Mouse (Mus musculus) MEL (cell line): Measurements from ENCODE around the gene Kcnj9. TPM values are rescaled to one million over a fixed set of nuclear protein-coding genes. Genes with fewer than 3 reads are reported as not detected.

Experiments used
- DNase-seq: peaks from one replicate; pipeline ENCODE4 v3.0.0; 2011; ENCODE audit warnings: low read depth, low spot score
- H3K27ac ChIP-seq: 2 replicates; pipeline ENCODE4 v1.5.1; 2012; ENCODE audit warnings: low read depth, mild to moderate bottlenecking, control low read depth, low read length, moderate library complexity; ENCODE audit not compliant: control insufficient read depth
- H3K27me3 ChIP-seq, 2 experiments: fragments of 150-350 bp in 1 of 2; sonication (generic) in 1 of 2; 2 replicates each; pipeline ENCODE4 v1.6.1; 2012; ENCODE audit warnings: low read length in 2 of 2, mild to moderate bottlenecking in 2 of 2, improper control_type of control experiment in 1 of 2, moderate library complexity in 1 of 2; ENCODE audit not compliant: insufficient read depth in 2 of 2, control insufficient read depth in 1 of 2
- H3K36me3 ChIP-seq, 2 experiments: 2 replicates each; pipeline ENCODE4 v1.6.1; 2012 to 2014; ENCODE audit warnings: low read length in 2 of 2, improper control_type of control experiment in 1 of 2, inconsistent platforms in 1 of 2, mild to moderate bottlenecking in 1 of 2; ENCODE audit not compliant: insufficient read depth in 2 of 2, control insufficient read depth in 1 of 2
- H3K4me1 ChIP-seq, 2 experiments: fragments of 150-350 bp in 1 of 2; sonication (generic) in 1 of 2; 2 replicates each; pipeline ENCODE4 v1.6.1; 2012; ENCODE audit warnings: low read length in 2 of 2, improper control_type of control experiment in 1 of 2, mild to moderate bottlenecking in 1 of 2; ENCODE audit not compliant: insufficient read depth in 2 of 2, control insufficient read depth in 1 of 2
- H3K4me3 ChIP-seq, 2 experiments: fragments of 150-350 bp in 1 of 2; sonication (generic) in 1 of 2; 2 replicates each; pipeline ENCODE4 v1.5.1; 2012; ENCODE audit warnings: low read depth in 2 of 2, low read length in 2 of 2, mild to moderate bottlenecking in 2 of 2, moderate library complexity in 2 of 2, control low read depth in 1 of 2, improper control_type of control experiment in 1 of 2; ENCODE audit not compliant: control insufficient read depth in 1 of 2, insufficient read depth in 1 of 2
- H3K79me2 ChIP-seq: 2 replicates; pipeline ENCODE4 v1.6.1; 2012; ENCODE audit warnings: mild to moderate bottlenecking, low read length, moderate library complexity; ENCODE audit not compliant: control insufficient read depth, poor library complexity, insufficient read depth
- H3K9ac ChIP-seq: 2 replicates; pipeline ENCODE4 v1.6.1; 2012; ENCODE audit warnings: low read depth, mild to moderate bottlenecking, control low read depth, low read length, moderate library complexity; ENCODE audit not compliant: control insufficient read depth, poor library complexity, severe bottlenecking
- H3K9me3 ChIP-seq: fragments of 150-350 bp; sonication (generic); replicated peaks from 2 replicates; pipeline ENCODE4 v1.6.1; 2012; ENCODE audit warnings: mild to moderate bottlenecking, low read length, improper control_type of control experiment, moderate library complexity; ENCODE audit not compliant: insufficient read depth
- BHLHE40 ChIP-seq: IDR thresholded peaks from 2 replicates; pipeline ENCODE4 v1.6.1; 2012; ENCODE audit warnings: low read depth, mild to moderate bottlenecking, inconsistent platforms, low read length, improper control_type of control experiment, borderline replicate concordance
- CHD1 ChIP-seq: IDR thresholded peaks from 2 replicates; pipeline ENCODE4 v1.6.1; 2012; ENCODE audit warnings: low read depth, mild to moderate bottlenecking, inconsistent platforms, low read length, improper control_type of control experiment
- CTCF ChIP-seq, 3 experiments: IDR thresholded peaks in 2 of 3; conservative IDR thresholded peaks in 1 of 3; 2 replicates each; pipeline ENCODE4 v1.5.1; 2011 to 2012; ENCODE audit warnings: low read length in 3 of 3, low read depth in 2 of 3, mild to moderate bottlenecking in 2 of 3, improper control_type of control experiment in 1 of 3, inconsistent platforms in 1 of 3, mixed read lengths in 1 of 3, moderate library complexity in 1 of 3; ENCODE audit not compliant: control insufficient read depth in 1 of 3, insufficient read depth in 1 of 3, poor library complexity in 1 of 3, severe bottlenecking in 1 of 3
- E2F4 ChIP-seq: IDR thresholded peaks from 2 replicates; pipeline ENCODE4 v1.6.1; 2011; ENCODE audit warnings: low read depth, low read length, improper control_type of control experiment, borderline replicate concordance
- ELF1 ChIP-seq: IDR thresholded peaks from 2 replicates; pipeline ENCODE4 v1.6.1; 2014; ENCODE audit warnings: low read depth, mild to moderate bottlenecking, inconsistent platforms, low read length, improper control_type of control experiment, moderate library complexity
- EP300 ChIP-seq, 2 experiments: IDR thresholded peaks; 2 replicates each; pipeline ENCODE4 v1.6.1; 2011; ENCODE audit warnings: improper control_type of control experiment in 2 of 2, low read length in 2 of 2, low read depth in 1 of 2, mild to moderate bottlenecking in 1 of 2
- GABPA ChIP-seq: IDR thresholded peaks from 2 replicates; pipeline ENCODE4 v1.6.1; 2012; ENCODE audit warnings: low read depth, mild to moderate bottlenecking, inconsistent platforms, low read length, improper control_type of control experiment, moderate library complexity
- GATA1 ChIP-seq: IDR thresholded peaks from 2 replicates; pipeline ENCODE4 v1.6.1; 2011; ENCODE audit warnings: low read depth, low read length, improper control_type of control experiment
- JUND ChIP-seq: IDR thresholded peaks from 2 replicates; pipeline ENCODE4 v1.6.1; 2011; ENCODE audit warnings: low read depth, mild to moderate bottlenecking, improper control_type of control experiment, low read length
- MAX ChIP-seq: IDR thresholded peaks from 2 replicates; pipeline ENCODE4 v1.6.1; 2011; ENCODE audit warnings: low read length, improper control_type of control experiment
- MAZ ChIP-seq: IDR thresholded peaks from 2 replicates; pipeline ENCODE4 v1.6.1; 2012; ENCODE audit warnings: low read depth, mild to moderate bottlenecking, inconsistent platforms, low read length, improper control_type of control experiment
- MEF2A ChIP-seq: IDR thresholded peaks from 2 replicates; pipeline ENCODE4 v1.6.1; 2014; ENCODE audit warnings: low read depth, mild to moderate bottlenecking, inconsistent platforms, low read length, improper control_type of control experiment; ENCODE audit not compliant: poor library complexity, insufficient replicate concordance, severe bottlenecking; ENCODE audit errors: extremely low read depth
- MYB ChIP-seq: IDR thresholded peaks from 2 replicates; pipeline ENCODE4 v1.6.1; 2011; ENCODE audit warnings: mild to moderate bottlenecking, low read depth, low read length, improper control_type of control experiment
- NELFE ChIP-seq: IDR thresholded peaks from 2 replicates; pipeline ENCODE4 v1.6.1; 2011; ENCODE audit warnings: low read depth, low read length, improper control_type of control experiment
- NRF1 ChIP-seq: IDR thresholded peaks from 2 replicates; pipeline ENCODE4 v1.6.1; 2014; ENCODE audit warnings: low read depth, mild to moderate bottlenecking, inconsistent platforms, low read length, improper control_type of control experiment, moderate library complexity; ENCODE audit not compliant: poor library complexity, insufficient read depth, severe bottlenecking
- POLR2A ChIP-seq, 2 experiments: IDR thresholded peaks; 2 replicates each; pipeline ENCODE4 v1.6.1; 2011 to 2012; ENCODE audit warnings: low read length in 2 of 2, mild to moderate bottlenecking in 2 of 2, control low read depth in 1 of 2, improper control_type of control experiment in 1 of 2, low read depth in 1 of 2, moderate library complexity in 1 of 2; ENCODE audit not compliant: control insufficient read depth in 1 of 2, insufficient read depth in 1 of 2, poor library complexity in 1 of 2
- RAD21 ChIP-seq: IDR thresholded peaks from 2 replicates; pipeline ENCODE4 v1.6.1; 2011; ENCODE audit warnings: mild to moderate bottlenecking, low read depth, low read length, improper control_type of control experiment
- SIN3A ChIP-seq: IDR thresholded peaks from 2 replicates; pipeline ENCODE4 v1.6.1; 2012; ENCODE audit warnings: low read length, improper control_type of control experiment, inconsistent platforms
- SMC3 ChIP-seq: IDR thresholded peaks from 2 replicates; pipeline ENCODE4 v1.6.1; 2011; ENCODE audit warnings: low read depth, low read length, improper control_type of control experiment
- TBP ChIP-seq: IDR thresholded peaks from 2 replicates; pipeline ENCODE4 v1.8.0; 2011; ENCODE audit warnings: low read depth, low read length, improper control_type of control experiment
- USF2 ChIP-seq, 2 experiments: IDR thresholded peaks; 2 replicates each; pipeline ENCODE4 v1.6.1; 2011 to 2012; ENCODE audit warnings: improper control_type of control experiment in 2 of 2, low read length in 2 of 2, borderline replicate concordance in 1 of 2, inconsistent platforms in 1 of 2, low read depth in 1 of 2, mild to moderate bottlenecking in 1 of 2; ENCODE audit not compliant: insufficient read depth in 1 of 2
- ZC3H11A ChIP-seq: IDR thresholded peaks from 2 replicates; pipeline ENCODE4 v1.6.1; 2012; ENCODE audit warnings: low read depth, mild to moderate bottlenecking, inconsistent platforms, low read length, improper control_type of control experiment
- ZKSCAN1 ChIP-seq: IDR thresholded peaks from 2 replicates; pipeline ENCODE4 v1.6.1; 2012; ENCODE audit warnings: low read depth, mild to moderate bottlenecking, inconsistent platforms, low read length, improper control_type of control experiment, moderate library complexity
- polyA plus RNA-seq, 2 experiments: library from polyadenylated mRNA; stranded (reverse) in 1 of 2; unstranded in 1 of 2; fragments of >175 nt in 1 of 2; fragments of >200 nt in 1 of 2; gene quantifications; 2 replicates each; pipeline versions ENCODE4 v1.2.1 to v1.2.4; 2012; ENCODE audit warnings: low replicate concordance in 2 of 2, low read depth in 1 of 2; ENCODE audit not compliant: insufficient read length in 2 of 2, insufficient read depth in 1 of 2, missing spikeins in 1 of 2
- total RNA-seq: library from RNA; depleted of rRNA; stranded (reverse); fragments of 300-350 nt; gene quantifications from 2 replicates; pipeline ENCODE4 v1.2.3, GENCODE M21; 2012

Kcnj9 gene
- total and polyA plus RNA-seq, 3 experiments, result 0.08 TPM; not detected in 2

GRCm38 (mm10) chr1:172357550-172357949 is 28.4 kb upstream of the Kcnj9 start:
- no peak overlapping the region for H3K4me3 ChIP-seq
- no peak overlapping the region for H3K27ac ChIP-seq
- no peaks in the 10 kb centered on the region for H3K79me2 ChIP-seq
- H3K27me3 ChIP-seq, result peaks cover 4 to 9% of the 10 kb centered on the region in 2 experiments
- no peaks in the 10 kb centered on the region for H3K4me1 ChIP-seq
- peak; percentile 69 for DNase-seq
- TF ChIP-seq SIN3A (0 out of 2 replicates have a peak, but pooled peaks have one; percentile 29), MAZ (0 out of 2 replicates have a peak, but pooled peaks have one; percentile 43), SMC3 (peak; percentile 92), CTCF (IDR thresholded peaks at IDR 0.05 in 2 of 3, conservative IDR thresholded peaks at IDR 0.05 in 1 of 3; ENCODE audit: control insufficient read depth in 1 of 3, insufficient read depth in 1 of 3, low read depth in 2 of 3, low read length in 3 of 3, poor library complexity in 1 of 3, severe bottlenecking in 1 of 3) (peak; percentile 91 to 95 (median 94)), EP300 (IDR thresholded peaks at IDR 0.05; ENCODE audit: low read depth in 1 of 2, low read length in 2 of 2) (no peak), RAD21 (peak; percentile 78), ZC3H11A (peak; percentile 70), USF2 (IDR thresholded peaks at IDR 0.05; ENCODE audit: borderline replicate concordance in 1 of 2, insufficient read depth in 1 of 2, low read depth in 1 of 2, low read length in 2 of 2) (no peak)
- H3K36me3 ChIP-seq, result no peaks in the 10 kb centered on the region
- H3K9ac ChIP-seq, result no peak overlapping the region
- H3K9me3 ChIP-seq, result no peaks in the 10 kb centered on the region

DNA sequence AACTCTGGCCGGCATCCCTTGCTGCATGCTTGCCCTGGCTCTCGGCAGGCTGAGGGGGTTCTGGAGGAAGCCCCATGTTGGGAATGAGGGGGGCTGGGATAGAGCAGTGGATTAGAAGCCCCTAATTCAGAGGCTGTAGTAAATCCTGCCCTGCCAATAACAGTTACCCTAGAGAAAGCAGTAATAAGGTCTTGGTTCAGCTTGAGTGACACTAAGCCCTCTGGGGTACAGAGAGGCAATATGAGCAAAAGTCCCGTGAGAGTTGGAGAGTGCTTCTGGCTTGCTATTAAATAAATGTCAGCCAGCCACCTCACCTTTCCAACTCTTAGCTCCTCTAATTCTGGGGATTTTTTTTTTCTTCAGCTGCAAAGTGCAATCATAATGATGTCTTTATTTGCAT is 26.2 kb upstream of the Kcnj9 start:
- Histone ChIP-seq H3K79me2 (no peaks in the 10 kb centered on the region), H3K4me3 (no peak overlapping the region), H3K9ac (no peak overlapping the region), H3K36me3 (no peaks in the 10 kb centered on the region), H3K27me3 (peaks cover 7 to 9% of the 10 kb centered on the region in 2 experiments), H3K27ac (no peak overlapping the region), H3K4me1 (no peaks in the 10 kb centered on the region), H3K9me3 (no peaks in the 10 kb centered on the region)
- DNase-seq, result no peak
- no peak for TF ChIP-seq ZKSCAN1
- TF ChIP-seq GATA1, result no peak
- no peak for TF ChIP-seq NRF1
- no peak for TF ChIP-seq TBP
- TF ChIP-seq E2F4, result no peak
- no peak for TF ChIP-seq JUND
- no peak for TF ChIP-seq CHD1
- no peak for TF ChIP-seq RAD21
- TF ChIP-seq ELF1, result no peak
- TF ChIP-seq MAZ, result no peak
- TF ChIP-seq MYB, result no peak
- TF ChIP-seq GABPA, result no peak
- no peak for TF ChIP-seq MEF2A
- TF ChIP-seq MAX, result no peak
- TF ChIP-seq POLR2A (IDR thresholded peaks at IDR 0.05; ENCODE audit: control insufficient read depth in 1 of 2, insufficient read depth in 1 of 2, low read depth in 1 of 2, low read length in 2 of 2, poor library complexity in 1 of 2), result no peak
- no peak for TF ChIP-seq NELFE
- TF ChIP-seq EP300 (IDR thresholded peaks at IDR 0.05; ENCODE audit: low read depth in 1 of 2, low read length in 2 of 2), result no peak
- TF ChIP-seq CTCF (IDR thresholded peaks at IDR 0.05 in 2 of 3, conservative IDR thresholded peaks at IDR 0.05 in 1 of 3; ENCODE audit: control insufficient read depth in 1 of 3, insufficient read depth in 1 of 3, low read depth in 2 of 3, low read length in 3 of 3, poor library complexity in 1 of 3, severe bottlenecking in 1 of 3), result no peak
- TF ChIP-seq BHLHE40, result no peak
- TF ChIP-seq ZC3H11A, result no peak
